Mouse (Mus musculus) embryonic fibroblast, embryonic 13.5 days (primary cell): ENCODE data around the gene Rbm6.

Experiments
- CTCF ChIP-seq: IDR thresholded peaks from 2 replicates; pipeline ENCODE4 v1.5.1; 2011; ENCODE audit warnings: mild to moderate bottlenecking, control low read depth, low read length, moderate library complexity, borderline replicate concordance; ENCODE audit not compliant: insufficient read depth
- POLR2A ChIP-seq: IDR thresholded peaks from 2 replicates; pipeline ENCODE4 v1.6.1; 2011; ENCODE audit warnings: low read depth, mild to moderate bottlenecking, control low read depth, low read length, moderate library complexity

DNA sequence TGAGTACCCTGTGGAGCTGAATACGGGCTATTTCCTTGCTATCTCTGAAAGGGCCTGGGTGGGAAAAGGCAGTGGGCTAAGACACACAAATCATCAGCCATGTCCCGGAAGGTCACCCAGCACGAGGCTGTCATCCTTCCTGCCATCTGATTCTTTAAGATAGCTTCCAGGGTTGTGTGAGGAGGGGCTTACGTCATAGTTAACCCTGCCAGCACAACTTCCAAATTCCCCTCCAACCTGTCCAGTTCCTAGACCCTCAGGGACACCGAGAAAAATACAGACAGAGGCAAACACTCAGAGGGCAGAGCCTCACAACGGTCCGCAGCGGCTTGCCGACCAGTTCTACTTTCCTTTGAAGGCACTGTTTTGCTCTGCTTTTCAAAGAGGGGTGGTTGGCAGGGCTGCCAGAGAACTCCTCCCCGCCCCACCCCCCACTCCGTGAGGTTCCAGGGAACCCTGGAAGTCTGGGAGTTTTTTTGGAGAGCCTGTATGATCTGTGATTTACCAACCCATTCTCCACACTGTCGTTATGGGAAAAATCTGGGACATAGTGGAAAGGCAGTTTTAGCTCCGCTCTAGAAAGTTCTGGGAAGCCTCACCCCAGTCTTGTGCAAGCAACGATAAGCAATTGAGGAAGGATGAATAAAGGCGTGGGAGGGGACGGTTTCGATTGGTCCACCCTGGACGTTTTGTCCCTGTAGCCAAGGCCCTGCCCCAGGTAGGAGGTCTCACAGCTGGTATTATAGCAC is 35.5 kb upstream of the Rbm6 start:
- no peak for TF ChIP-seq CTCF
- no peak for TF ChIP-seq POLR2A
